Mouse (Mus musculus) gastrocnemius, postnatal 10 days (tissue): ENCODE data around the gene Ccm2l. TPM values are rescaled to one million over a fixed set of nuclear protein-coding genes. Genes with fewer than 3 reads are reported as not detected.

ENCODE experiments used
- DNase-seq: peaks from one replicate; pipeline ENCODE4 v3.0.0; 2021; ENCODE audit warnings: mixed read lengths
- long read RNA-seq, 2 experiments: library from polyadenylated mRNA; stranded (forward); transcript quantifications; one replicate each; pipeline ENCODE4 v2.0.0; 2021
- total RNA-seq, 2 experiments: library from RNA; stranded (reverse); gene quantifications; 2 replicates each; pipeline ENCODE4 v1.2.3; 2021

Gene Ccm2l
- 10 to 100 TPM in 1 of 2 experiments, 1 to 10 TPM in 1; 7.6 to 12.6 TPM for total RNA-seq
- long read RNA-seq, experiment 1, partial matches to known transcripts = 1 of 14 reads
- long read RNA-seq, experiment 1, other reads (novel, unspliced or antisense) = 12 of 14 reads
- long read RNA-seq, experiment 2, partial matches to known transcripts = 1 of 17 reads
- long read RNA-seq, experiment 2, other reads (novel, unspliced or antisense) = 16 of 17 reads

DNA sequence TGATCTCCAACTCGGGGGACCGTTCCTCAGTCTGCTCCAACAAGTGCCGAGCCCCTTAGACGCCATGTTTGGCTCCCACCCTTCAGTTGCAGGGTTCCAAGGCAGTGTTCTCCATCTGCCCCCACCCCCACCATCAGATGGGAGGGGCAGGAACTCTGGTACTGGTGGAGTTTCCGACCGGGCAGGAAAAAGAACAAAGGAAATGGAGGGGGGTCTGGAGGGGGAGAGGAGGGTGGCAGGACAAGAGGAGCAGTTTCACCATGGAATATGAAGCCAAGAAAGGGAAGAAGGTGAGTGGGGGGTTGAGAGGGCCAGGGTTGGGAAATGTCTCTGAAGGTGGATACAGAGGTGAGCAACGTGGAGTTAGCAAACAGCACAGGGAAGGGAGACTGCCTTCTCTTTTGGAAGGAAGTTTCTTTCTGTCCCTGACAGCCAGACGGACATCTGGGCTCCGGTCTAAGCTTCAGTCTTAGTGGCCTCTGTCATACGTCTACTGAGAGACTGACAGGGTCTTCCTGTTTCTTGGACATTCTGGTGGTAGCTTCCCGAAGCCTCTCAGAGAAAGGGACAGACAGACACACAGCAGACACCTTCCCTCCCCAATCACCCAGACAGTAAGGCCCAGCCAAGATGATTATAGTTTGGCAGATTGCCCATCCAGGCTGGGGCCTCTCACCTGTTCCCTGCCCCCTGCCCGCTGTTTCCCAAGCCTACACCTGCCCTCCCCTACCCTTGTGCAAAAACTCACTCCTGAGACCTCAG, at the start of gene Ccm2l:
TSS of gene Ccm2l (plus strand) at position 209 of the 762 bp plus-strand sequence.
- no peak for DNase-seq

DNA sequence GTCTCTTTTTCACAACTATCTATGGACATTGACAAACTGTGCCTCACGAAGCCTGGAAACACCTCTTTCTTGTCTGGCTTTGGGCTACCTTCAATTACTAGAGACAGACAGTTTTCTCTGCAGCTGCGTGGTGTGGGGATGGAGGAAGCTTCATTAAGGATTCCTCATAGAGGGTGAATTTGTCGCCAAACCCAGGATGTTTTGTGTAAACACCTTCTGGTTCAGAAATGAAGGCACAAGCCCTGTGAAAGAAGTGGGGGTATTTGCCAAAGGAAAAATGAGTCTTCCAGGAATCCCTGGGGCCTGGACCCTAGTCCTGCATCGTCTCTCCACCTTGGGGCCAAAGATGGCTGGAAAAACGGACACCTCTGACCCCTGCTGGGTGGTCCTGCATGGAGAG, 49.0 kb upstream of the Ccm2l start:
- no peak for DNase-seq

DNA sequence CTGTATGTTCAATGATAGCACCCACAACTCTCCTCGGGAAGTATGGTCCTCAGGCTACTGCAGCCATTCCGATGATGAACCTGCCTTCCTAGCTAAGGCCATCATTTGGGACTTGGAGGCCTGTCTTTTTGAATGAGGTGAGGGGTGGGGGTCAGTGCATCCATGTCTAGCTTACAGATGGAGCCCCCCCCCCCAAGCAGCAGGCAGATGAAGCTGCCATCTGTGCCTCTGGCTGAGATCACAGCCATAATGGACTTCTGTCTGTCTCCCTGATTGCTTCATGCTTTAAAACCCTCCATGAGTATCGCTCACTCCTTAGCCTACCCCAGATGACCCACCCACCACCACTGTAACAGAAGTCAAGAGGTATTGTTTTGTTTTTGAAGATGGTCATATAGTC, 46.4 kb upstream of the Ccm2l start:
- DNase-seq = no peak

DNA sequence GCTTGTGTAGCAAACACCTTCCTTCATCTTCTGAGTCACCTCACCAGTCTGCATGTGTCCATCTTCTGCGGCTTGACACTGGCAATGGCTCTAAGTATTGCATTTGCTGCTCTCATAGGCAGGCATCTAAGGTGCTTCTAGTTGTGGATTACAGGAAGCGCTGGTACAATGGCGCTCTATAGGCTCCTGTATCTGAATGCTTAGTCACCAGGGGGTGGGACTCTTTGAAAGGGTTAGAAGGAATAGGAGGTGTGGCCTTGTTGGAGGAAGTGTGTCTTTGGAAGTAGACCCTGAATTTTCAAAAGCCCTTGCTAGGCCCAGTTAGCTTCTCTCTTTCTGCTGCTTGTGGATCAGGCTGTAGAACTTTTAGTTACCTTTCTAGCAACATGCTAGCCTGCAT, 44.6 kb upstream of the Ccm2l start:
- DNase-seq = no peak

DNA sequence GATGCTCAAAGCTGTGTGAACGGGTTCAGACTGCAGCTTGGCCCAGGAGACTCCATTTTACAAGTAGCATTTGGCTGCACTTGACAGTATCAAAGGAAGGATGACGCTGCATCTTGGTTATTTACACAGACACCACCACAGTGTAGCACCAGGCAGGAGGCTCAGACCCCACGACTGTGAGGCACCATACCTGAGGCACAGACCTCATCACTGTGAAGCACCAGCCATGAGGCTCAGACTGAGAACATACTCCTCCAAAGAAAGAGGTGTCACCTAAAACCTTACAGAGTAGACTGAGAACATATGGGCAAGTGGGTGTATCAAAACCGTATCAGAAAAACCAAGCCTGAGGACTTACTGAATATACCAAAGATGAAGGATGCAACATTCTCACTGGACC, 42.9 kb upstream of the Ccm2l start:
- DNase-seq = no peak

DNA sequence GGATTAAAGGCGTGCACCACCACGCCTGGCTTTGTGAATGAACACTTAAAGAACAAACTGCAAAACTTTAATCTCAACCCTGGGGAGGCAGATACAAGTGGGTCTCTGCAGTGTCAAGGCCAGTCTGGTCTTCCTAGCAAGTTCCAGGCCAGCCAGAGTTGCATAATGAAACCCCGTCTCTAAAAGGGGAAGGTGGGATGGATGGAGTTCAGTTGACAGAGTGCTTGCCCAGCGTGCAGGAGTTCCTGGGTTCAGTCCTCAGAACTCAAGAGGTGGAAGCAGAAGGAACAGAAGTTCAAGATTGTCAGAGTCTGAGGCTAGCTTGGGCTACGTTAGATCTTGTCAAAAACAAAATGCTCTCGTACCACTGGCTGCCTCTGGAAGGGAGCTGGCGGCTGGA, 39.7 kb upstream of the Ccm2l start:
- DNase-seq = no peak

DNA sequence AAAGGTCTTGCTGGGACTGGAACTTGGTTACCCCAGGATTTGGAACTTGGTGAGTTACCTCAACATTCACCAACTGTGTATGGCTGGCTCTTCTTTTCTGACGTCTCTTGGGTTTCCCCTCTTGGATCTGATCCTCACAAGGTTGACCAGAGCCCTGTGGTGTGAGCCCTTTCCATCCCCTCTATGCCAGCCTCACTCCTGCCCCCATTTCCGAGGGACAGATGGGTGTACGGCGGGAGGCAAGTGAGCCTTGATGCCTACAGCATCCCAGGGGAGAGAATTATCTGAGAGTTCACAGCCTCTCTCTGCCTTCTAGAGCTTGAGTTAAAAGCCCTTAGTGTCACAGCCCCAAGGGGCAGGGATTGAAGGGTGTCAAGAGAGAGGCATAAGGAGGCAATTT, 38.3 kb upstream of the Ccm2l start:
- no peak for DNase-seq

DNA sequence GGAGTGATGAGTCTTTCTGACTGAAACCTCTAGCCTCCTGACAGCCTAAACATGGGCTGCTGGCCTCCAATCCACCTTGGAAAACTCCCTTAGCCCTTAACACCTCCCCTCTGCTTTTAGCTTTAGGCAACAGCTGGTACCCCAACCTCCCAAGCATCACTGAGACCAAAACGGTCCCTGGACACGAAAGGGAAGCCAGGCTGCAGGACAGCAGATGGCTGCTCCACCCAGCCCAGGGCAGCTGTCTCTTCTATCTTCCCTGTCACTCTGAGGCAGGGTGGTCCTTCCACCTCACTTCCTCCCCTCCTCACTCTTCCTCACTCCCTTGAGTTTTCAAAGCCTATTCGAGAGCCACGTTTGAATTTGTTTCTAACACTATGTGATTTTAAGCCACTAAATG, 35.3 kb upstream of the Ccm2l start:
- DNase-seq = no peak

DNA sequence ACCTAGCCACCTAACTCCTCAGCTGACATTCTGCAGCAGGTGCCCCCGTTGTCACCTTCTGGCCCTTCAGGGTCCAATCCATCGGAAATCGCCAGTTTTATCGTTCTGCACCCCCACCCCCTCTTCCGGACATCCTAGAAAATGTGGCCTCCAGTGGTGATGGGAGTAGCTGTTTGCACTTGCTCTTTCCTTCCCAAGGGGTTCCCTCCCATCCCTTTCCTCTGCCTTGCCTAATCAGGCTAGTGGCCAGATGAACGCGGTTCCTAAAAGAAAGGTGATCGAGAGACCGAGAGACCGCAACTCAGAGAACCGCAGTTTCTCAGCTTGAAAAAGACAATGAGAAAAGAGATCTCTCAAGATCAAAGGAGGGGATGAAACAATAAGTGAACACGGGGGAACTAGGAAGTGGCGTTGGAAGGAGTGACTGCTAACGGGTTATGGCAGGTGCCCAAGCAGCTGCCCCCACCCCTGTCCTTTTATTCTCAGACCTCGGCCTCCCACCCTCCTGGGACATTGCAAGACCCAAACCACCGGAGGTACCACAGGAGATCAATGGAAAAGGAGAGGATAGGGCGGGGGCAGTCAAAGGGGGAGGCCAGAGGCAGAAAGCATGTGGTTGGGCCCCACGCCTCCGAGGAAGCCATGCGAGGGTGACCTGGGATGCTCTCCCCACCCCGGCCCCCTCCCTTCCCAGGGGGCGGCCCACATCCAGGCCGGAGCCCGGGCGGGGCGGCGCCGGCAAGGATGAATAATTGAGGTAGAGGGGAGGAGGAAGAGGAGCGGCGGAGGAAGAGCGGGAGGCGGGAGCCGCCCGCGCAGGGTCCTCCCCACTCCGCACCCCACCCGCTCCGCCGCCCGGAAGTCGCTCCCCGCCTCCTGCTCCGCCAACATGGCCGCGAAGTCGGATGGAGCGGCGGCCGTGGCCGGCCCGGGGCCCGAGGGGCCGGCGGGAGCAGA, 34.4 kb upstream of the Ccm2l start, which contains the start of gene Xkr7:
TSS of gene Xkr7 (plus strand) at position 727 of the 957 bp plus-strand sequence.
- no peak for DNase-seq

DNA sequence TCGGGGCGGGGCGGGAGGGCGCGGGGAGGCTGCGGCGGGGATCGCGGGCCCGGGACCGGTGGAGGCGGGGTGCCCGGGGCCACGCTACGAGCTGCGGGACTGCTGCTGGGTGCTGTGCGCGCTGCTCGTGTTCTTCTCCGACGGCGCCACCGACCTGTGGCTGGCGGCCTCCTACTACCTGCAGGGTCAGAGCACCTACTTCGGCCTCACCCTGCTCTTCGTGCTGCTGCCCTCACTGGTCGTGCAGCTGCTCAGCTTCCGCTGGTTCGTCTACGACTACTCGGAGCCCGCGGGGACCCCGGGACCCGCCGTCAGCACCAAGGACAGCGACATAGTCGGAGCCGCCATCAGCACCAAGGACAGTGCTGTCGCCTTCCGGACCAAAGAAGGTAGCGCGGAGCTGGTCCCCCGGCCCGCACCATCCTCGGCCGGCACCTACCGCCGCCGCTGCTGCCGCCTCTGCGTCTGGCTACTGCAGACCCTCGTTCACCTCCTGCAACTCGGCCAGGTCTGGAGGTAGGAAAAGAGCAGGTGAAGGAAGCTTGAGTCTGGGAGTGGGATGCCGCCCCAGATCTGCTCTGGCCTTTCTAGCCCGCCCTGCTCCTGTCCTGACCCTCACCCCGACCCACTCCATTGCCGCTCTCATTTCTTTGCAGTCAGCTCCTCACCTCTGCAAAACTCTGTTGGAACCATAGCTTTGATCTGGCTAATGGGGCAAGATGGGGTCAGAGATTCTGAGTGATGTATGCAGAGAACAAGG, 33.5 kb upstream of the Ccm2l start:
- peak; percentile 90 for DNase-seq

DNA sequence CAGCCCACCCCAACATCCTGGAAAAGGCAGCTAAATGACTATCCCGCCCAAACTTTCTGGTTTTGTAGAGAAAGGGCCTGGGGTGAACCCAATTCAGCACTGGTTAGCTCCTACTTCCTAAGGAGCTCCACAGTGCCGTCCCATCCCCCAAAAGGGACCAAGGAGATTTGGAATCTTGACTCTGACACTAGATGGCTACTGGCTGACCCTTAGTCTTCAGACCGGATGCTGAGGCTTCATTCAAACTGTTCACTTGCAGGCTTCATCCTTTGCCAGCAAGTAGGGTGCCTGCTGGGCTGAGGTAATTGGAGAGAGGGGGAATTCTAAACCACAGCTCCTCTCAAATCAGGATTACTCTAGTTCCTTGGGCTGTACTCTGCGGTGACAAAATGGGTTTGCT, 32.8 kb upstream of the Ccm2l start:
- DNase-seq = no peak

DNA sequence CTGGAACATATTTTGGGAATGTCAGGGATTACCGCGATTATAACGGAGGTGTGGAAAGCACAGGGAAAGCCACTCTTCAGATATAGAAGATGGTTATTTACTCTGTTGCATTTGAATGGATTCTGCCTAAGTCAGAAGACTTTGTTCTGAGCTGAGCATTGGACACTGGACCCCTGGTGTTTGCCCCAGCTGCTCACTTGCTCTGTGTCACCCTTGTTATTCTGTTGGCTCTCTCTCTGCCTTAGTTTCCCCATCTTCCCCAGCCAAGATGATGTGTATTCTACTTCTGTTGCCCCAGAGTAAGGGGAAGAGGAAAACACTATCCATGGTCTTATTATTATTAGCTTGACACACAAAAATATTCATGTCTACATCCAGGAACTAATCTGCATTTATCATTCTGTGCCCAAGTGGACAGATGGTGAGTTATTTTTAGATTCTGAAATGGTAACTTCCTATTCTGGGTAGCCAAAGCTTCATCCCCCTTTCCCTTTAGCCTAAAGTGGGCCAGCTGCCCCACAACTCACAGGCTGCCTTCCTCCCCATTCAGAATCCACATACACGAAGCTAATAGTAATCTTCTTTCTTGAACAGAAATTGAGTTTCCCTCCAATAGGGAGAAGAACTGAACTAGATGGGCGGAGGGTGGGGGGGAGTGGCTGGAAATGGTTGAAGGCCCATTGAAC, 32.1 kb upstream of the Ccm2l start:
- no peak for DNase-seq

DNA sequence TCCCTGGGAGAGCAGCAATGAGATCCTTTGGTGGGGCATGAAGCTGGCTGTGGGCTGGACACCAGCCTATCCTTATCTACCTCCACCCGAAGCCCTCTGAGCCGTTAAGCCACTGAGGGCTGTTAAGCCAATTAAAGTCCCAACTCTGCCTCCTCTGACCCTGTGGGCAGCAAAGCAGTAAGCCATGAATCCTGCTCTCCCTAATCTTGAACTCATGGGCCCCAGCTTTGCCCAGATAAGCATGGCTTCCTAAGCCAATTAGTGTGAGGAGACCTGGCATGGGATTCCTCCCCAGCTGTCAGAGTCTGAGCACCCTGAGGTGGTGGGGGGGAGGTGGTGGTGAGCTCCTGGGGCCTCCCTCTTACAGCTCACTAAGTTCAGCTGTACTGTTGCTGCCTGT, 29.1 kb upstream of the Ccm2l start:
- DNase-seq = no peak

DNA sequence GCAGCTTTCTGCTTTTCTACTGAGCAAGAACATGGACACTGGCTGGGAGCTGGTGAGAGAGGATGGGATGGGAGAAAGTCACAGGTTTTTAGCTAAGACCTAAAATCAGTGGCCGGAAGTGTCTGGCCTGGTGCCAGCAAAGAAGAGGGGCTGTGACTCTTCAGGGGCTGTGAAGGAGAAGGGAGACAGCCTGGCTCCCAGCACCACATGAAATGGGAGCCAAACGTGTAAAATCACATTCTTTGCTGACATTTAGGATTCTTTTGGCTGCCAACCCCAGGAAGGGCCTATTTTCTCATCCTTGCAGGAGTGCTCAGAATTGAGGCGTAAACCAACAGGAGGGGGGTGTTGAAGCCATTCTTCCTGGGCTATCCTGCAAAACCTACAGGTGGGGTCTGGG, 21.9 kb upstream of the Ccm2l start:
- no peak for DNase-seq

DNA sequence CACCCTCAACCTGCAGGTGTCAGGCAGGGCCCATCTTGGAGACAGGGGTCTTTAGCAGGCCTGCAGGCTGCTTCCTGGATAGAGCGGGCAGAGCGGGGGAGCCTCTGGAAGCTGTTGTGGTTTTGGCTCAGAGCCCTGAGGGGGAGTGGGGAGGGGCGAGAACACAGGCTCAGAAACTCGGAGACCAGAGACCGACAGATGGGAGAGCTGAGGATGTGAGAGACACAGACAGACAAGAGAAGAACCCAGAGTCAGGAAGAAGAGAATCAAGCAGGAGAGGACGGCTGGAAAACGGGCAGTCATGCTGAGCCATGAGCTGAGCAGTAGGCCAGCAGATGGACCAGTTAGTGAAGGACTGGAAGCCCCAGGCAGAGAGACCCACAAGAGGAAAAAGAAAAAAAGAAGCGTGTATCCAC, 19.9 kb upstream of the Ccm2l start:
- no peak for DNase-seq

DNA sequence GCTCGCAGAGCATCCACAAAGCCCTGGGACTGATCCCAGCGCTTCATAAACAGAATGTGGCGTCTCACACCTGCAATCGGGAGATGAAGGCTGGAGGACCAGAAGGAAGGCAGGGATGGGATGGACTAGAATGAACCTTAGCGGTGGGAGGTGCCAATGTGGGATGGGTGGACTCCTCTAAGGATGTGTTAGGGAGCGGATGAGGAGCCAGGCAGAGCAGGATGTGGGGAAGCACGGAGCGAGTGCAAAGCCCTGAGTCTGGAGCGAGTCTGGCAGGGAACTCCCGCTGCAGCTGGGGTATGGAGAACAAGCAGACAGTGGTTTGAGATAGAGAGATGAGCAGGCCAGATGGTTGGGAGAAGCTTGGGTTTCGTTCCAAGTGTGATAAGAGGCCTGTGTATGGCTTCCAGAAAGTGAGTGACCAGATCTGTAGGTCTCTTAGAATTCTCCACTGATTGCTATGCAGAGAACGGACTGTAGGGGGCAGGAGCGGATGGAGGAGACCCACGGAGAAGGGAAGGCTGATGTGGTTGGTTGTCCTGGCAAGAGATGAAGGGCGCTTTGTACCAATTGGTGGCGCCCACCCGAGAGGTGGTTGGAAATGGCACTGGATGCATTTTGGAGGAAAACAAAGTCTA, 17.8 kb upstream of the Ccm2l start:
- DNase-seq = peak; percentile 41

DNA sequence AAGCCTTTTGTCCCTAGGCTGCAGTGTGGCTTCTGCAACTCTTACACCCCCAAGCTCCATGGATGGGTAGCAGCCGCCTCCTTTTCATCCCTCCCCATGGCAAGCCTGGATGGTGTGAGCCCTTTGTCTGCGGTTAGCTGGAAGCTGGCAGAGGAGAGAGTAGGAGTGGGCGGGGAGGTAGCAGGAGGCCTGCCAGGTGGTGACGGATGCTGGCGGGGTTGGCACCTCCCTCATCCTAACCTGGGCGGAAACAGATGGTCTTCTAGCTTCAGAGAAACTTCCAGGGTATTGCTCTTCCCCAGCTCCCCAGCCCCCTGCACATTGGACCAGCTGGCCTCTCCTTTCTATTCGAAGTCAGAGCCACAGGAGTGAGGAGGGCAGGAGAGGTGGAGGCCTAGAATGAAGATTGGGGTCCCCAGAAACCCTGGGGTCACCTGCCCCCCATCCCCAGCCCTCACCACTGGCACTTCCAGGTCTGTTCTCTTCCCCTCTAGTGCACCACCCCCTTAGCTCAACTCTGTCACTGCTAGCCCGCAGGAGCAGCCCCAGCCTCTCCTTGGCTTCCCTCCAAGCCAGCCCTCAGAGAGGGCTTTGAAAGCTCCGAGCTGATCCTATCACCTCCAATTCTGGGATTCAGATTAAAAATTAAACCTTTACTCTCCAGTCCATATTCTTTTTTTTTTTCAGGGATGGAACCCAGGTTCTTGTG, 16.3 kb upstream of the Ccm2l start:
- DNase-seq = no peak

DNA sequence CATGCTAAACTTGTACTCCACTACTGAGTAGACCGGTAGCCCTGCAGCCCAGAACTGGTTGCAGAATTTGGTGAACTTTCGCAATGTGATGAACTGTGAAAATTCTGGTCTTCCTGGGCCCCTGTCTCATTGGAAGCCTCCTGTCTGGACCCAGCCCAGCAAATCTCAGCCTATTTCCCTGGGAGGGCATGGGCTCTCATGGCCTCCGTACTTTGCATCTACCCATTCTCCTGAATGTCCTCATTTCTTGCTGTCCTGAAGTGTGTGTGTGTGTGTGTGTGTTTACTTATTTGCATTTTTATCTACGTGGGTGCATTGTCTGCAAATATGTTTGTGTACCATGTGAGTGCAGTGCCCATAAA, 15.8 kb upstream of the Ccm2l start:
- no peak for DNase-seq

DNA sequence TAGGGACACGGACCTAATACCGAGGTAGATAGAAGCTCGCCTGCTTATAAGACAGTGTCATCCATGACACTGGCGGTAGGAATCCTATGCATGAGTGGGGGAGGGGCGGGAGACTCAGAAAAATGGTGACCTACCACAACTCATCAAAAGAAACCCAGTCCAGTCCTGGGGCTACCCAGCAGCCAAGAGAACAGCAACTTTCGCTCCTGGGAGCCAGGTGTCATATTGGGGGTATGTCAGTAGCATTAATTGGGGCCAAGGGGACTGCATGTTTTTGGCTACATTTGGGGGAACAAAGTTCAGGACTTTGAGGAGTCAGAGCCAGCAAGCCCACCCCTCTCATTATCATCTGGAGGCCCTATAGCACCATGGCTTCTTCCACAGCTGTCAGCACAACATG, 14.7 kb upstream of the Ccm2l start:
- DNase-seq = no peak

DNA sequence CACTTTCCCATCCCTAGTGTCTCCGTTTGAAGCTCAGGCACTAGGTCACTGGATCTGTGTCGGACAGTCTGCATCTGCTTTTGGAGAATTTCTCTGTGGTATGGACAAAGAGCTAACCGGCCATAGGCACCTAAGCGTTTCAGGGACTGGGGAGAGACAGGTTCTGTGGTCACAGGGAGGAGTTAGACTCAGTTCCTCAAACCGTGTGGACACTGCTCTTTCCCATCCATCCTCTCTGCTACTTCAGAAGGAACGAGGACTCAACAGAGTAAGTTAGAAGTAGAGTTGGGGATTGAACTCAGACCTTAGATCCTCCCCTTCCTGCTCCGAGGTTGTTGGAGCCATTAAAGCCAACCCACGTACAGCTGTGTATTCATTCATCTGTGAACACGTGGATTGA, 14.2 kb upstream of the Ccm2l start:
- no peak for DNase-seq
